Mouse (Mus musculus): ENCODE results near the gene Nlgn2. TPM values are rescaled to one million over a fixed set of nuclear protein-coding genes. Genes with fewer than 3 reads are reported as not detected.

Nlgn2 gene
- total RNA-seq, 2 experiments from 2014 or later = 192 to 206 TPM

DNA sequence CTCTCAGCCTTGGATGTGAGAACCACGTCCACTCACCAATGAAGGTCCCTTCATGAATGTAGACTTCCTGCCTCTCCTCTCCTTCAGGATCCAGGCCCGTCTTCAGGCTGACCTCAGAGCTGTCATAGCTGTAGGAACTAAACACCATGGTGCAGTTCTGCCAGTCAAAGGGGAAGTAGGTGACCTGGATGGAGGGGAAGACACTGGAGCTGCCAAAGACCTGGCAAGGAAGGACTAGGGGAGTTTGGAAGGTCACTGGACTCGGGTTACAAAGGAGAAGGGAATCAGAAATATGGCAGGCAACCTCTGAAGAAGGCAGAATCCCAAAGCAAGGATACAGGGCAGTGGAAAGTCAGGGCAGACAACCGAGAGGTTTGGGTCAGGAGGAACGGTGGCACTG, 44.2 kb downstream of the Nlgn2 start:
- no peak for DNase-seq

DNA sequence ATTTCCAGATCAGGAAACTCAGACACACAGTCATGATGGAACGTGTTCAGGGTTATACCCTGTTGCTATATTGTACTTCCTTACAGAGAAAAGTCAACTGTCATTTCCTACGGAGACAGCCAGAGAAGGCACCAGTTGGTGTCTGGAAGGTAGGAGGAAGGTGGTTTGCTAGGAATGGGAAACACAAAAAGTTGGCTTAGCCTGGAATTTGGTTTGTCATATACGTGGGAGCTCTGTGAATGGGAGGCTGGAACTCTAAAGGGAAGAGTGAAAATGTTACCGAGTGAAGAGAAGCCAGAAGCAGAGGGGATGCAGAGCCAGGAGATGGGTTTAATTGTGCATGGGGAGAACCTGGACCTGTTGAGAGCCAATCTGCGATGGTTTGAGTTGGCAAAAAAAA, 46.2 kb downstream of the Nlgn2 start:
- DNase-seq = no peak

DNA sequence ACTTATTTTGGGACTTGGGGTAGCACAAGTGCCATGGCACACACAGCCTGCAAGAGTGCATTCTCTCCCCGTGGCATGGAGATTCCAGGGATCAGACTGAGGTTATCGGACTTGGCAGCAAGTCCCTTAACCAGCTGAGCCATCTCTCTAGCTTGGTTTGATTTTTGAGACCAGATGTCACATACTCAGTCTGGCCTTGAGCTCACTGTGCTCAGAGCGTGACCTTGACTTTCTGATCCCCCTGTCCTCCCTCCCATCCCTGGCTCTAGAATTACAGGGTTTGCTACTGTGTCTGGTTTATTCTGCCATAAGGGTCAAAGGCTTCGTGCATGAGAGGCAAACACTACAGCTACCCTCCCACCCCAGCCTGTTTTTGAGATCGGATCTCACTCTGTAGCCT, 48.2 kb downstream of the Nlgn2 start:
- DNase-seq = no peak

DNA sequence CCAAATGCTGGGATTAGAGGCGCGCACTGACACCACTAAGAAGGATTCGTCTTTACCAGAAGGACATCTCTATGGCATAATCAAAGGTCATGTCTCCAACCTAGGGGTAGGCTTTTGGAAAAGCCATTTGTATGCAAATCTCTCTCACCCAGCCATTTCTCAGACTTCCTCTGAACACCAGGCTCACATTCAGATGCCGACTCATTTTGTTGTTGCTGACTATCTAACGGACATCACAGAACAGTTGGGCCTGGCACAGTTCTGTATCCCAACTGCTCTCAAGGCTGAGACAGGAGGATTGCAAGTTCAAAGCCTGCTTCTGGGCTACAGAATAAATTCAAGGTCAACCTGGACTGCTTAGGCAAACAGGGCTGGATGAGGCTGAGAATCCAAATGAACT, 50.3 kb downstream of the Nlgn2 start:
- DNase-seq = no peak

DNA sequence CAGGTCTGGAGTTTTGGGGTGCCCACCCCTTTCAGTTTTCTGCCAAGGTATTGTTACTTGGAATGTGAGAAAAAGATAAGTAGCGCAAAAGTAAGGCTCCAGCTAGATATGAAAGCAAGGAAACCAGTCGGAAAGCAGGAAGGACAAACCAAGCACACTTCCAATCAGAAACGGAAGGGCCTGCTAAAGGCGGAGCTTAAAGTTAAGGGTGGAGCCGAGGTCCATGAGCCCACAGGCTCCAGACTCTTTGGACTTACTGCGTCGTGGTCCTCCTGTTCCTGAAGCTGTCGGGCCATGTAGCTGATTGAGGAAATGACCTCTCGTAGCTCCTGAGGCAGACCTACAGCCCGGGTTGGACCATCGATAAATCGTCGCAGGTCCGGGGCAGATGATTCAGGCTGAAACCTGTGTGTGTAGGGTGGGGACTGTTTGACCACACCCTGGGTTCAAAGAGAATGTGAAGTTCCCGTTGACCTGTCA, 52.8 kb downstream of the Nlgn2 start:
- no peak for DNase-seq

DNA sequence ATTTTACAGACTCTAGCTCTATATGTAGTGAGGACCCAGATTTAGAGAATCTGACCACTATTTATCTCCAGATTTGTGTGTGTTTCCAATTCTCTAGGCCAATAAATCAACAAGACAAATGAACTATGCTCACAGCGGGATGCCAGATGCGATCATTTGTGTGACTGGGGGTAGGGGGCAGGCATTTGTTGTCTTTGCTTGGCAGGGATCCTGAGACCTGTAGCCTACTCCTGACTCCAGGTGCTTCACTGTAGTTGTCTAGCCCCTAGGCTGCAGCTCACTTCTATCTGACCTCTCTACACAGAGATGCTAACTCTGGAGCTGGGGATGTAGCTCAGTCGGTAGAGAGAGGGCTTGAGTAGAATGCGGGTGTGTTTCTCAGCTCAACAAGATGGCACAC, 55.8 kb downstream of the Nlgn2 start:
- DNase-seq = no peak

DNA sequence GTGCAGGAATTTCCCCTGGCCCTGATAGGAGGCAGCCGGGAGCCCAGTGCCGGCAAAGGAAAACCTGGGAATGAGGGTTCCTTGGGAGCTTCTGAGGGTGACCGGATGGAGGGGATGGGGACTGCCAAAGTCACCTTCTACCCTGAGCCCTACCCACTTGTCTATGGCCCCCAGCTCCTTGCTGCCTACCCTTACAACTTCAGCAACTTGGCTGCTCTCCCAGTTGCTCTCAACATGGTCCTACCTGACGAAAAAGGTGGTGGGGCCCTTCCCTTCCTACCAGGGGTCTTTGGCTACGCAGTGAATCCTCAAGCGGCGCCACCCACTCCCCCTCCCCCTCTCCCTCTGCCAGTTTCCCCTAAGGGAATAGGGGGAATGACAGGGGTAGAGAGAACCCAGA, 58.6 kb downstream of the Nlgn2 start:
- DNase-seq = no peak

DNA sequence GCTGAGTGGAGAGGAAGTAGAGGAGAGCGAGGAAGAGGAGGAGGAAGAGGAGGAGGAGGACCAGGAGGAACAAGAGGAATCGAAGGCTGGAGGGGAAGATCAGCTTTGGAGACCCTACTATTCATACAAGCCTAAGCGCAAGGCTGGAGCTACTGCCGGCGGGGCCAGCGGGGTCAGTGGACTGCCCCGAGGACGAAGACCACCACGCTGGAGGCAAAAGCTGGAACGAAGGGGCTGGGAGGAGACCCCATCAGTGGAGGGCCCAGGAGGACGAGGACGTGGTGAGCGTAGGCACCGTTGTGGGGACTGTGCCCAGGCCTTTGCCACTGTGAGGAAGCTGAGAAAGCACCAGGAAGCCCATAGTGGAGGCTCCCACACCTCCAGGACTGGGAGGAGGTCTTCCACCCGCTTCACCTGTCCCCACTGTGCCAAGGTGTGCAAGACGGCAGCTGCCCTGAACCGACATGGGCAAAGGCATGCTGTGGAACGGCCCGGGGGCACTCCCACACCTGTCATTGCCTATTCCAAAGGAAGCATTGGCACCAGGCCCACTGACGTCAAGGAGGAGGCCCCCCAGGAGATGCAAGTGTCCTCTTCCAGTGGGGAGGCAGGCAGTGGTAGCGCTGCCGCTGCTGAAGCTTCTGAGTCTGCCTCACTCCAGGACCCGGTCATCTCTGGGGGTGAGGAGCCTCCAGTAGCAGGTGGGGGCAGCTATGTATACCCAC, 59.2 kb downstream of the Nlgn2 start:
- no peak for DNase-seq

DNA sequence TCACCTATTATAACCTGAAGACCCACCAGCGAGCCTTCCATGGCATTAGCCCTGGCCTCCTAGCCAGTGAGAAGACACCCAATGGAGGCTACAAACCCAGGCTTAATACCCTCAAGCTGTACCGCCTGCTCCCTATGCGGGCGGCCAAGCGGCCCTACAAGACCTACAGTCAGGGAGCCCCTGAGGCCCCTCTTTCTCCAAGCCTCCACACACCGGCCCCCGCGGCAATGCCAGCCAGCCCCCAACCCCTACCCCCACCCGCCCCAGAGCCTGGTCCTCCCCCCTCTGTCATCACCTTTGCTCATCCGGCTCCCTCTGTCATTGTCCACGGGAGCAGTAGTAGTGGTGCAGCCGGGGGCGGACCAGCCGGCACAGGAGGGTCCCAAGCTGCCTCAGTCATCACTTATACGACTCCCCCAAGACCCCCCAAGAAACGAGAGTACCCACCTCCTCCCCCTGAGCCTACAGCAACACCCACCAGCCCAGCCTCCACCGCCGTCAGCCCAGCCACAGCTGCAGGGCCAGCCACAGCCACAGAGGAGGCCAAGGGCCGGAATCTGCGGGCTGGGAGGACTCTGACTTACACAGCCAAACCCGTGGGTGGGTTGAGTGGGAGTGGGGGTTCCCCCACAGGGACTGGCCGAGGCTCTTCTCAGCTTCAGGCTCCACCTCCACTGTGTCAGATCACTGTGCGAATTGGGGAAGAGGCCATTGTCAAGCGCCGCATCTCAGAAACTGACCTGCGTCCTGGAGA, 59.9 kb downstream of the Nlgn2 start:
- DNase-seq = no peak

DNA sequence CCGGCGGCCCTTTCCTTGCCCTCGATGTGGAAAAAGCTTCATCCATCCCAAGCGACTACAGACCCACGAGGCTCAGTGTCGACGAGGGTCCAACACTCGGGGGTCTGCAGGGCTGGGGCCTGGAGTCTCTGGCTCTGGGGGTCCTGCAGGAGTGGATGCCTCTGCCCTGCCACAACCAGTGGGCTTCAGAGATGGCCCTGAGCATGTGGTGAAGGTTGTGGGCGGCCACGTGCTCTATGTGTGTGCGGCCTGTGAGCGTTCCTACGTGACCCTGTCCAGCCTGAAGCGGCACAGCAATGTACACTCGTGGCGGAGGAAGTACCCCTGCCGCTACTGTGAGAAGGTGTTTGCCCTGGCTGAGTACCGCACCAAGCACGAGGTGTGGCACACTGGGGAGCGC, 61.1 kb downstream of the Nlgn2 start:
- DNase-seq = no peak

DNA sequence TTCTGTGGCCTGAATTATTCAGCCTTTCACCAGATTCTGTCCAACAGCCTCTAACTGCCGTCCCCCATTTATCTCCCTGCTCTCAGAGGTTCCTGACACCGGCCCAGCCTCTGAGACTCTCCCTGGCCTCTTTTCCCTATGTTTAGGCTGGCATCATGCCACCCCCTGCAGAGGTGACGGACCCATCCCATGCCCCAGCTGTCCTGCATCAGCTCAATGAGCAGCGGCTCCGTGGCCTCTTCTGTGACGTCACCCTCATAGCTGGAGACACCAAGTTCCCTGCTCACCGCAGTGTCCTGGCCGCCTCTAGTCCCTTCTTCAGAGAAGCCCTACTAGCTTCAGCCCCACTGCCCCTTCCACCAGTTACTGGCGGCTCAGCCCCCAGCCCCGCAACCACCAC, 61.9 kb downstream of the Nlgn2 start:
- no peak for DNase-seq

DNA sequence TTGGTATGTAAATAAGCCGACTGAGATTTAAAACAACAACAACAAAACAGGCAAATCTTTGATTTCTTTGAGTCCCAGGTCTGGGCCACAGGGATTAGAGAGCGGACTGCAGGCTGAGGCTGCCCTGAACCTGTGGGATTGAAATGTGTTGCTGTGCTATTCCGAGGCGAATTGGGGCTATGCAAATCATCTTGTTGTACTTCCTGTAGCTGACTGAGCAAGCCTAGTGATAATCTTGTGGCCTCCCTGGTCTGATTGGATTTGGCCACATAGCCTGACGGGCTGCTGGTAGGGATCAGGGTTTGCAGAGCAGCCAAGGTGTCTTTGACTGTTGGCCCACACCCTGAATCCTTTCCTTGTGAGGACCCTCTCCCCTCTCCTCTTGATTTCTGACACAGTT, 62.6 kb downstream of the Nlgn2 start:
- no peak for DNase-seq

Small RNAs within 50 kb of the gene (microRNA-seq; reads per million reads assigned to microRNA genes)
- 0 reads per million in 2 experiments for gene Mir6924

Other genes starting within 250 kb of the Nlgn2 start
- gene Atp1b2, start 231.8 kb downstream of the Nlgn2 start, total RNA-seq (2021) = 100 to 1,000 TPM; 400 to 418 TPM
- gene Shbg, start 219.9 kb downstream of the Nlgn2 start, total RNA-seq (2021) = not detected
- gene Sat2, start 215.8 kb downstream of the Nlgn2 start, total RNA-seq (2021) = 10 to 100 TPM; 11.7 to 13.7 TPM
- 100 to 1,000 TPM; 147 to 153 TPM for gene Fxr2, start 204.8 kb downstream of the Nlgn2 start, total RNA-seq (2021)
- gene Sox15, start 182.5 kb downstream of the Nlgn2 start, total RNA-seq (2021) = not detected
- 10 to 100 TPM; 55.0 to 58.8 TPM for gene Mpdu1, start 175.1 kb downstream of the Nlgn2 start, total RNA-seq (2021)
- gene Cd68, start 171.6 kb downstream of the Nlgn2 start, total RNA-seq (2021) = 10 to 100 TPM; 11.9 to 13.5 TPM
- gene Eif4a1, start 165.4 kb downstream of the Nlgn2 start, total RNA-seq (2021) = 100 to 1,000 TPM; 352 to 354 TPM
- gene Senp3, start 155.7 kb downstream of the Nlgn2 start, total RNA-seq (2021) = 100 to 1,000 TPM; 101 to 122 TPM
- gene Tnfsf13, start 152.0 kb downstream of the Nlgn2 start, total RNA-seq (2021) = 1 to 10 TPM; 2.1 to 3.1 TPM
- 1 to 10 TPM; 8.2 to 8.8 TPM for gene Tnfsf12, start 141.9 kb downstream of the Nlgn2 start, total RNA-seq (2021)
- gene Tnfsfm13, start 141.7 kb downstream of the Nlgn2 start, total RNA-seq (2021) = 1 to 10 TPM in 1 of 2 experiments, under 1 TPM in 1; 0.90 to 1.2 TPM
- gene Polr2a, start 79.1 kb downstream of the Nlgn2 start, total RNA-seq (2021) = 10 to 100 TPM; 61.2 to 61.3 TPM
- gene Slc35g3, start 75.8 kb downstream of the Nlgn2 start, total RNA-seq (2021) = not detected
- 100 to 1,000 TPM; 116 to 126 TPM for gene Zbtb4, start 71.9 kb downstream of the Nlgn2 start, total RNA-seq (2021)
- gene Chrnb1, start 41.8 kb downstream of the Nlgn2 start, total RNA-seq (2021) = 1 to 10 TPM in 1 of 2 experiments, under 1 TPM in 1; 0.72 to 1.3 TPM
- gene Fgf11, start 35.9 kb downstream of the Nlgn2 start, total RNA-seq (2021) = 10 to 100 TPM; 29.2 to 31.6 TPM
- gene Tmem102, start 32.2 kb downstream of the Nlgn2 start, total RNA-seq (2021) = under 1 TPM in 1 of 2 experiments, not detected in 1; 0.17 TPM
- gene Gm39566, start 22.5 kb downstream of the Nlgn2 start, total RNA-seq (2021) = not detected
- gene Spem2, start 19.3 kb downstream of the Nlgn2 start, total RNA-seq (2021) = not detected
- gene Spem1, start 15.6 kb downstream of the Nlgn2 start, total RNA-seq (2021) = under 1 TPM; 0.57 to 0.63 TPM
- gene Tmem256, start 730 bp upstream of the Nlgn2 start, total RNA-seq (2021) = 100 to 1,000 TPM; 109 to 128 TPM
- gene Plscr3, start 8.6 kb upstream of the Nlgn2 start, total RNA-seq (2021) = 10 to 100 TPM; 16.3 to 16.6 TPM
- gene Tnk1, start 20.9 kb upstream of the Nlgn2 start, total RNA-seq (2021) = under 1 TPM in 1 of 2 experiments, not detected in 1; 0.18 TPM
- not detected for gene Tmem95, start 40.2 kb upstream of the Nlgn2 start, total RNA-seq (2021)
- 1 to 10 TPM; 1.1 TPM for gene Kctd11, start 43.6 kb upstream of the Nlgn2 start, total RNA-seq (2021)
- not detected for gene Acap1, start 57.8 kb upstream of the Nlgn2 start, total RNA-seq (2021)
- under 1 TPM; 0.46 to 0.95 TPM for gene 2810408A11Rik, start 63.2 kb upstream of the Nlgn2 start, total RNA-seq (2021)
- 100 to 1,000 TPM; 117 to 118 TPM for gene Neurl4, start 63.3 kb upstream of the Nlgn2 start, total RNA-seq (2021)
- 10 to 100 TPM; 31.9 to 38.2 TPM for gene Gps2, start 76.1 kb upstream of the Nlgn2 start, total RNA-seq (2021)
- 100 to 1,000 TPM; 416 to 445 TPM for gene Eif5a, start 84.2 kb upstream of the Nlgn2 start, total RNA-seq (2021)
- gene Ybx2, start 98.0 kb upstream of the Nlgn2 start, total RNA-seq (2021) = 10 to 100 TPM; 10.9 to 11.1 TPM
- 1 to 10 TPM; 1.8 TPM for gene Slc2a4, start 110.4 kb upstream of the Nlgn2 start, total RNA-seq (2021)
- gene Cldn7, start 127.0 kb upstream of the Nlgn2 start, total RNA-seq (2021) = not detected
- 100 to 1,000 TPM; 113 to 116 TPM for gene Ctdnep1, start 143.4 kb upstream of the Nlgn2 start, total RNA-seq (2021)
- gene Elp5, start 144.7 kb upstream of the Nlgn2 start, total RNA-seq (2021) = 10 to 100 TPM; 77.5 to 78.4 TPM
- 100 to 1,000 TPM; 232 to 236 TPM for gene Gabarap, start 153.4 kb upstream of the Nlgn2 start, total RNA-seq (2021)
- 10 to 100 TPM; 45.4 to 47.4 TPM for gene Phf23, start 158.0 kb upstream of the Nlgn2 start, total RNA-seq (2021)
- 10 to 100 TPM; 36.8 to 41.7 TPM for gene Dvl2, start 162.8 kb upstream of the Nlgn2 start, total RNA-seq (2021)
- 10 to 100 TPM; 54.9 to 58.6 TPM for gene Acadvl, start 177.6 kb upstream of the Nlgn2 start, total RNA-seq (2021)
- 100 to 1,000 TPM; 888 to 914 TPM for gene Dlg4, start 179.2 kb upstream of the Nlgn2 start, total RNA-seq (2021)
- gene Asgr1, start 216.3 kb upstream of the Nlgn2 start, total RNA-seq (2021) = 1 to 10 TPM in 1 of 2 experiments, not detected in 1; 1.2 TPM

Data from layer of hippocampus, postnatal 36 days (tissue).